Mouse (Mus musculus) stomach, embryonic 15.5 days (tissue): ENCODE results near the gene Adam11. TPM values are rescaled to one million over a fixed set of nuclear protein-coding genes. Genes with fewer than 3 reads are reported as not detected.

Source experiments
- ATAC-seq: fragments of 200-750 bp; cut with Nextera tagmentation; 2 replicates; pipeline ENCODE4 v1.8.0; 2017; ENCODE audit warnings: low read depth, moderate number of reproducible peaks, moderate TSS enrichment; ENCODE audit not compliant: insufficient read depth, low FRiP score
- H3K27ac ChIP-seq: fragments of 300-500 bp; sonication (generic); 2 replicates; pipeline ENCODE4 v1.5.1; 2015; ENCODE audit warnings: mild to moderate bottlenecking, inconsistent platforms
- H3K27me3 ChIP-seq: fragments of 300-500 bp; sonication (generic); replicated peaks from 2 replicates; pipeline ENCODE4 v1.6.1; 2015; ENCODE audit warnings: inconsistent platforms
- H3K36me3 ChIP-seq: fragments of 300-500 bp; sonication (generic); 2 replicates; pipeline ENCODE4 v1.6.1; 2015; ENCODE audit warnings: inconsistent platforms
- H3K4me1 ChIP-seq: fragments of 300-500 bp; sonication (generic); 2 replicates; pipeline ENCODE4 v1.6.1; 2015; ENCODE audit warnings: inconsistent platforms
- H3K4me2 ChIP-seq: fragments of 300-500 bp; sonication (generic); 2 replicates; pipeline ENCODE4 v1.6.1; 2015; ENCODE audit warnings: mild to moderate bottlenecking, inconsistent platforms
- H3K4me3 ChIP-seq: fragments of 300-500 bp; sonication (generic); replicated peaks from 2 replicates; pipeline ENCODE4 v1.5.1; 2015; ENCODE audit warnings: inconsistent platforms
- H3K9ac ChIP-seq: fragments of 300-500 bp; sonication (generic); 2 replicates; pipeline ENCODE4 v1.6.1; 2015; ENCODE audit warnings: inconsistent platforms
- H3K9me3 ChIP-seq: fragments of 300-500 bp; sonication (generic); 2 replicates; pipeline ENCODE4 v1.6.1; 2016; ENCODE audit warnings: inconsistent platforms
- WGBS: fragments of 180-500 bp; shearing (Covaris S2); methylation state at CpG from one replicate; pipeline ENCODE4 v1.1.7; 2015; 5-methylcytosine and 5-hydroxymethylcytosine counted together
- polyA plus RNA-seq: library from polyadenylated mRNA; unstranded; fragments of >200 nt; fragmentation: Nextera tagmentation; extraction: Ambion mirVana; gene quantifications from 2 replicates; pipeline ENCODE4 v1.2.1, GENCODE M21; 2015

The Adam11 gene
- polyA plus RNA-seq, 1 experiment from 2014 or later, result 4.7 TPM

DNA sequence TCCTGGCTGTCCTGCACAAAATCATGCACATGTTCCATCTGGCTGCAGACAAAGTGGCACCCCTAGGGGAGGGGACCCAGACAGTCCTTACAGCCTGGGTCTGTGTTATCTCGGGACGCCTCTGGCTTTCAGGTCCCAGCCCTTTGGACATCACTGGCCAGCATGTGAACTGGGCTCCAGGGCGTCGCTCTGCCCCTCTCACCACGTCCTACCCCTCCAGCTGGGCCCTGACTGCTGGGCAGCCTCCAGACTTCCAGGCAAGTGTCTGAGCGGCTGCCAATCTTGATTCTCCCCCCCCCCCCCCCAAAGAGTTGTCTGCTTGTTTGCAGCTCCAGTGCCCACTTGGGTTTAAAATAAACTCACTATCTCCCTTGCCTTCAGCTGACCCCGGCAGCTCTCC is 22.2 kb downstream of the Adam11 start:
- Histone ChIP-seq H3K36me3 (no peaks in the 10 kb centered on the region), H3K9ac (no peak overlapping the region), H3K4me3 (no peak overlapping the region), H3K4me1 (0 out of 2 replicates have a peak, but pooled peaks cover 3% of the 10 kb centered on the region), H3K27me3 (no peaks in the 10 kb centered on the region), H3K4me2 (no peak overlapping the region), H3K27ac (no peak overlapping the region), H3K9me3 (no peaks in the 10 kb centered on the region)
- ATAC-seq, result no peak
- 61% methylated on average over 7 of the region's 7 CpGs for WGBS

DNA sequence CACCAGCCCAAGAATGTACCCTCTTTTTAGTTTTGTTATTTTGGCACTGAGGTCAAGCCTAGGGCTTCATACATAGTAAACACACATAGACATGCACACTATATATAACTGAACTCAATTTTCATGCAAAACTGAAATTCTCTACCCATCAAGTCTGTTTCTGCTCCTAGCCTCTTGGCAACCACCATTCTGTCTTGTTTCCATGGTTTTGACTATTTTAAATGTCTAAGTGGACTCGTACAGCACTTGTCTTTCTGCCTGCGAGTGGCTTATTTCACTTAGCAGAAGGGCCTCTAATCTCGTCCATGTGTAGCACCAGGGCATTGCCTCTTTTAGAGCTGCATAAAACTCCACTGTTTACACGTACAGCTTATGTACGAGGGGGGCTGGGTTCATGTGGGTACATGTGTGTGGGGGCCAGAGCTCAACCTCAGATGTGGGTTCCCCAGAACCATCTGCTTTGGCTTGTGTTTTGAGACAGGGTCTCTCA is 26.5 kb downstream of the Adam11 start:
- no peaks in the 10 kb centered on the region for H3K36me3 ChIP-seq
- 67% methylated on average over 5 of the region's 5 CpGs for WGBS
- H3K9me3 ChIP-seq, result no peaks in the 10 kb centered on the region
- H3K27me3 ChIP-seq, result no peaks in the 10 kb centered on the region
- no peak overlapping the region for H3K4me2 ChIP-seq
- no peak overlapping the region for H3K4me3 ChIP-seq
- H3K27ac ChIP-seq, result no peak overlapping the region
- no peak overlapping the region for H3K9ac ChIP-seq
- 0 out of 2 replicates have a peak, but pooled peaks cover 3% of the 10 kb centered on the region for H3K4me1 ChIP-seq
- no peak for ATAC-seq

DNA sequence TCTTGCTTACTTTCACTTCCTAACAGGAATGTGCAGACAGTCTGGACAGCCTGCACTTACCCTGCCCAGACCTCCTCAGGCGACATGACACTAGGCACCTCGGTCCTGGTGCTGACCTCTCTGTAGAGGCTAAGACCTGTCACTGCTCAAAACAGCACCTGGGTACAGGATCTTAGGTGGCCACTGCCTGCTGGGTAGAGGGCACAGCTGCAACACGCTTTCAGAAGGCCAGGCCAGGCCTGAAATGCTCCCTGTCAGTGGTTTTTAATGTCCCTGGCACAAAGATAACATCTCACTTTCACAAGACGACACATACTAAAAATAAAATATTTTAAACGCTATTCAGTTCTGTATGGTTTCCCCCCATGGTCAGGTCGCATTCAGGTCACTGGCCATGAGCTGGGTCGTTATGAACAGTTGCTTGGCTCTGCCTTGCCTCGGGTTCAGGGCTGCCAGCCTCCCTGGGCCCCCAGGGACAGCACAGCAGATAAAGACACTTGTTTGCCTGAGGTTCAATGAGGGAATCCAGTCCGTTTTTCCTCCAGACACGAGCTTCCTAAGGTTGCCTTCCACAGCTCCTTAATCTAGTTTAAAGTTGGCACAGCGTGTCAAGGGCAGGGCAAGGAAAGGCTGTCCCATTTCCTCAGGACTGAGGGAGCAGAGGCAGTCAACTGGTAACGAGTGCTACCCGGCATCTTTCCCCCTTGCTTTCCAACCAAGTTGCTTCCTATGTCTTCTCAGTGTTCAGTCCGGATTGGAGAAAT is 30.6 kb downstream of the Adam11 start:
- Histone ChIP-seq H3K36me3 (no peaks in the 10 kb centered on the region), H3K4me1 (0 out of 2 replicates have a peak, but pooled peaks cover 3% of the 10 kb centered on the region), H3K9me3 (no peaks in the 10 kb centered on the region), H3K9ac (no peak overlapping the region), H3K27ac (no peak overlapping the region), H3K4me3 (no peak overlapping the region), H3K27me3 (no peaks in the 10 kb centered on the region), H3K4me2 (no peak overlapping the region)
- 57% methylated on average over 14 of the region's 14 CpGs for WGBS
- ATAC-seq, result no peak

DNA sequence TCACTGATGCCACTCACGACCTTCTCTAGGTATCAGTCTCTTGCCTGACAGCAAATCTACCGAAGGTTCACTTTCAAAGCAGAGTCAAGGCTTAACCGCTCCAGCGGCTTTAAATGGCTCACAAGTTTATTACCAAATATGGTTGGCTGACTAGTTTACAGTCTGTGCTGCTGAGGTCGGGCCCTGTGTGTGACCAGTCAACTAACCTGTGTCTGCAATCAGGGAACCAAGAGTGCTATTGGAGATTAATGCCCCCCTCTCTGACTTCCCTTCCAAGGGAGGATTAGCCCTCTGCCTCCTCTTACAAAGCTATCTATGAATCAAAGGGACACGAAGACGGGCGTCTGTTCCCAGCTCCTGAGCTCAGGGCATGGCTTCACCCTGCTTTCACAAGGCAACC is 32.9 kb downstream of the Adam11 start:
- H3K27ac ChIP-seq, result 0 out of 2 replicates have a peak overlapping the region, but pooled peaks have one; percentile 3
- ATAC-seq, result no peak

DNA sequence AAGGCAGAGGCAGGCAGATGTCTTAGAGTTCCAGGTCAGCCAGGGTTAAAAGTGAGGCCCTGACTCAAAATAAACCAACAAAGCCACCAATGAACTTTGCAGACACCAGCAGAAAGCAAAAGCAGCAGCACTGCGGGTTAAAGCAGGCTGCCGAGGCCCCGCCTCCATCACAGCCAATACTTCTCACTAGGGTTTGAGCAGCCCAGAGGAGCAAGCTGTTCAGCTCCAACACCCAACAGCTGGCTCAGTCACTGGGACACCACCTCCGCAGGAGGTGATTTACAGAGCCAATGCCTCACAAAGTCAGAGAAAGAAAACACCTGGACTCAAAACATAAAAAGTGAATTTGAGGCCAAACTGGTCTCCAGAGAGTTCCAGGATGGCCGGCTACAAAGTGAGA is 42.2 kb downstream of the Adam11 start:
- Histone ChIP-seq H3K4me3 (no peak overlapping the region), H3K4me2 (no peak overlapping the region), H3K27me3 (no peaks in the 10 kb centered on the region), H3K4me1 (no peaks in the 10 kb centered on the region), H3K36me3 (peaks cover 11% of the 10 kb centered on the region; the same call in 1 of the 2 replicates), H3K9ac (no peak overlapping the region), H3K9me3 (no peaks in the 10 kb centered on the region), H3K27ac (no peak overlapping the region)
- ATAC-seq, result no peak
- WGBS, result 69% methylated on average over 5 of the region's 5 CpGs

More for the DNA sequence above, 32.9 kb downstream of the Adam11 start:
- no peak overlapping the region for H3K9ac ChIP-seq
- 0 out of 2 replicates have a peak, but pooled peaks cover 3% of the 10 kb centered on the region for H3K4me1 ChIP-seq
- H3K4me3 ChIP-seq, result no peak overlapping the region
- 44% methylated on average over 8 of the region's 8 CpGs for WGBS
- H3K4me2 ChIP-seq, result no peak overlapping the region
- H3K27me3 ChIP-seq, result no peaks in the 10 kb centered on the region
- H3K9me3 ChIP-seq, result no peaks in the 10 kb centered on the region
- H3K36me3 ChIP-seq, result peaks cover 3% of the 10 kb centered on the region; the same call in 1 of the 2 replicates

DNA sequence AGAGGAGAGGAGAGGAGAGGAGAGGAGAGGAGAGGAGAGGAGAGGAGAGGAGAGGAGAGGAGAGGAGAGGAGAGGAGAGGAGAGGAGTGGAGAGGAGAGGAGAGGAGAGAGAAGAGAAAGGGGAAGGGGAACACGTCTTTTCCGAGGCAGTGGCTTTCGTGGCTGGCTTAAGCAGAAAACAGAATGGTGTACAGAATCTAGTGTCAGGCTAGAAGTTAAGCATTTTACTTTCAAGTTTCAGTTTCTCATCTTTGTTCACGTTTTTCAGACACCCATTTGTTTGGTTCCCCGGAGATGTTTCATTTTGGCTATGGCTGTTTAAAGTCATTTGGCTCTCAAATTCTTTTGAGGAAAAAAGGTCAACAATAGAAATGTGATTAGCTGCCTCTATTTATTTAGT is 47.0 kb downstream of the Adam11 start:
- Histone ChIP-seq H3K4me3 (no peak overlapping the region), H3K27me3 (no peaks in the 10 kb centered on the region), H3K27ac (no peak overlapping the region), H3K9ac (no peak overlapping the region), H3K9me3 (no peaks in the 10 kb centered on the region), H3K4me1 (no peaks in the 10 kb centered on the region), H3K4me2 (no peak overlapping the region), H3K36me3 (no peaks in the 10 kb centered on the region)
- no peak for ATAC-seq
- 55% methylated on average over 5 of the region's 5 CpGs for WGBS

DNA sequence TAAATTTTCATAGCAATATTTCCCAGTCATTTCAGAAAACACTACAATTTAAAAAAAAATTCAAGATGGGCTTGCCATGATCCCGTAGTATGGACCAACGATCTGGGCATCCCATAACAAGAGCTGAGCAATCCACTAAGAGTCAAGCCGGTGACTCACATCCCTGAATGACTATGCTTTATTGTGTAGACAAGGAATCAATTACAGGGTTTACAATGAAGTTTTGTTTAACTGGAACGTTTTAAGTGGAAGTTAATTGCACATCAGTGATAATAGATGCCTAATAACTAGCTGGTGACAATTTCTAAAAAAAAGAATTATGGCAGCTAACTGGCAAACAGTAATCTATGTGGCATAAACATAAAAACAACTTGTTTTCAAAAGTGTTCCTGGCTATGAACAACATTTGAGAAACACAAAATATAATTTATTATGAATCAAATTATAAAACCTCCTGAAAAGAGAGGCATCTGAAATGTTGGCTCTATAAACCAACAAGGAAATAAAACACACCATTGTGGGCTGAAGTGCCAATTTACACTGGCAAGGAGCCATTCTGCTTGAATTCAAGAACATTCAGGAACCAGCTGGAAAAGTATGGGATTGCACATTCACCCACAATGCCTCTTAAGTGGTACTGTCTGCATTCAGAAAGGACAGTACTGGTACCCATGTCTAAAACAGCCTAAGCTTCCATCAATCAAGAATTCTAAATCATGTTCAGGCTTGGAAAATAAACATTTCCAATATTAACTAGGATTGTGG is 49.7 kb downstream of the Adam11 start:
- Histone ChIP-seq H3K36me3 (no peaks in the 10 kb centered on the region), H3K27ac (no peak overlapping the region), H3K27me3 (no peaks in the 10 kb centered on the region), H3K4me3 (no peak overlapping the region), H3K4me2 (no peak overlapping the region), H3K4me1 (0 out of 2 replicates have a peak, but pooled peaks cover 3% of the 10 kb centered on the region), H3K9me3 (no peaks in the 10 kb centered on the region), H3K9ac (no peak overlapping the region)
- no peak for ATAC-seq
- 54% methylated on average over 4 of the region's 4 CpGs for WGBS

DNA sequence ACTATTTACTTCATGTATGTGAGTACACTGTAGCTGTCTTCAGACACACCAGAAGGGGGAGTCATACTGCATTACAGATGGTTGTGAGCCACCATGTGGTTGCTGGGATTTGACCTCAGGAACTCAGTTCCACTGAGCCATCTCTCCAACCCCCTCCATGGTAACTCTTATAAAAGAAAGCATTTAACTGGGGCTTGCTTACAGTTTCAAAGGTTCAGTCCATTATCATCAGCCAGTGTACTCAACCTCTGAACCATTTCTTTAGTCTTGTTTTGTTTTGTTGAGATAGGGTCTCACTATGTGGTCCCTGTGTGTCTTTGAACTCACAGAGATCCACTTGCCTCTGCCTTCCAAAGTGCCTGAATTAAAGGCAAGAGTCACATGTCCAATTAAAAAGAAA is 53.6 kb downstream of the Adam11 start:
- H3K4me3 ChIP-seq, result no peak overlapping the region
- no peaks in the 10 kb centered on the region for H3K36me3 ChIP-seq
- H3K9ac ChIP-seq, result no peak overlapping the region
- no peaks in the 10 kb centered on the region for H3K27me3 ChIP-seq
- H3K4me2 ChIP-seq, result no peak overlapping the region
- H3K4me1 ChIP-seq, result 0 out of 2 replicates have a peak, but pooled peaks cover 16% of the 10 kb centered on the region
- H3K27ac ChIP-seq, result no peak overlapping the region
- no peaks in the 10 kb centered on the region for H3K9me3 ChIP-seq
- no peak for ATAC-seq

DNA sequence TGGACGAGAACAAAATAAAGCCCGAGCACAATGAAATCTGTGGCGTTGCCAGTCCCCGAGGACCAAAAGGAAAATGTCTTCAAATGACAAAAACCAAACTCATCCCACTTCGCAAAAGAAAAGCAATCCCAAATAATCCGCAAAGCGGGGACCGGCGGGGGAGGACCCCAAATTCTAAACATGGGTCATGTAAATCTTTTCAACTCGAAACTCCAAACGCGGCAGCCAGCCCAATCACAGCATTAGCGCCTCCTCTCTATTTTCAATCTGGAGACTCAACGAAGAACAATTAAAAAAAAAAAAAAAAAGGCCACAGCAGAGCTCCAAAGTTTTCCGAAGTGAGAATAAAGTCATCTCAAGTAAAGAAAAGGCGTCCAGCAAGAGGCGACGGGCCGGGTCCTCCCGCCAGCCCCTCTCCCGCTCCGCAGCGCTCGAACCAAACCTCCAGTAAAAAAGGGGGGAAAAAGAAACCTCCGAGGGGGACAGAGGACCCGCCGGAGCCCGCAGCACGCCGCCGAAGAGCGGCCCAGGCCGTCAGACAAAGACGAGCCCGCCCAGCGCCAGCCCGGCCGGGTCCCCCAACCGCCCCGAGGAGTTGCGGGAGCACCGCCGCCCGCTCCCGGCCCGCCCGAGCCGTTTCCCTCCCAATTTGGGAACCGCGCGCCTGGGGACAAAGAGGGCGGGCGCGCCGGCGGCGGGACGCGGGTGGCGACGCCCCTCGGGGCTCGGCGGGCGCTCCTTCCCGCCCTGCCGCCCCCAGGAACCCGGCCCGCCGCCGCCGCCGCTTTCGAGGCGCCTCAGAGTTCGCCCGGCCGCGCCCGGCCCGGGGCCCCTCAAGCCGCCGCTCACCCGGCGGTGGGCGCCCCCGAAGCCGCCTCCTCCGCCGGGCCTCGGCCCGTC is 57.1 kb downstream of the Adam11 start:
- WGBS, result under 1% methylated on average over 63 of the region's 92 CpGs
- peak; percentile 41; the same call in 1 of the 2 replicates for ATAC-seq
- H3K9me3 ChIP-seq, result no peaks in the 10 kb centered on the region

DNA sequence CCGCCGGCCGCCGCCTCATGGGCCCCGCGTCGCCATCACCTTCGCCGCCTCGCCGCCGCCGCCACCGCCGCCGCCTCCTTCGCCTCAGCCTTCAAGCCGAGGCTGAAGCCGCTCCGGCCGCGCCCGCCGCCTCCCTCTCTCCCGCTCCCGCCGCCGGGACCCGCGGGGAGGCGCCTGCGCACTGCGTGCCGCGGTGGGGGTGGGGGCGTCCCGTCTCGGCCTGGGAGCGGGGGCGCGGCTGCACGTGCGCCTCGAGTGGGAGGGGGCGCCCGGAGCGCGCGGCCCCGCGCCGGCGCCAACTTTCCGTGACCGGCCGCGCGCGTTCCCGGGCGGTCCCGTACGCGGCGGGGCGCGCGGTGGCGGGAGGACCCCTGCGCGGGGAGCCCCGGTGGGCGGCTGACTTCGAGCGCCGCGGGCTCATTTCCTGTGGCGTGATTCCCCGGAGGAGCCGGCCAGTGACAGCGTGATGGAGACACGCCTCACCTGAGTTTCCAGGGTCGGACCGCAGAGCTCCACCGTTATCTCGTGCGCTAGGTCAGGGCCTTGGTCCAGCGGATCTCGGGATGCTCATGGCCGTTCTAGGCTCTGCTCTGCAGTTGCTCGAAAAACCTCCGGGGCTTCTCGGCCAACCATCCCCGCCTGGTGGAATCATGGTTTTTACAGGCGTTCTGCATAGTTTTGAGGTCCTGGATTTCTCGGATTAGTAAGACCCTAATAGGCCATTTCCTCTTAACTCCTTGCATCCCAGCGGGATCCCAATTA is 58.0 kb downstream of the Adam11 start, which contains the start of gene Gjc1:
Gene Gjc1, minus strand, starts transcription at position 680 of the 762 bp plus-strand sequence.
- Histone ChIP-seq H3K27me3 (no peaks in the 10 kb centered on the region), H3K36me3 (no peaks in the 10 kb centered on the region), H3K9me3 (no peaks in the 10 kb centered on the region), H3K9ac (peak within 1 kb of the TSS; percentile 98), H3K4me2 (peak within 1 kb of the TSS; percentile 89), H3K4me1 (0 out of 2 replicates have a peak, but pooled peaks cover 16% of the 10 kb centered on the region), H3K4me3 (peak within 1 kb of the TSS; percentile 84), H3K27ac (peak within 1 kb of the TSS; percentile 98)
- ATAC-seq, result peak; percentile 86
- under 1% methylated on average over 63 of the region's 97 CpGs for WGBS

More for the DNA sequence above, 57.1 kb downstream of the Adam11 start:
- no peaks in the 10 kb centered on the region for H3K27me3 ChIP-seq
- peak overlapping the region; percentile 98 for H3K9ac ChIP-seq
- peak overlapping the region; percentile 98 for H3K27ac ChIP-seq
- peak overlapping the region; percentile 89 for H3K4me2 ChIP-seq
- H3K4me1 ChIP-seq, result 0 out of 2 replicates have a peak, but pooled peaks cover 16% of the 10 kb centered on the region
- peak overlapping the region; percentile 84 for H3K4me3 ChIP-seq
- no peaks in the 10 kb centered on the region for H3K36me3 ChIP-seq
